Comparison of ENCODE assay signal across 9 mouse cellular contexts in the genomic region with DNA sequence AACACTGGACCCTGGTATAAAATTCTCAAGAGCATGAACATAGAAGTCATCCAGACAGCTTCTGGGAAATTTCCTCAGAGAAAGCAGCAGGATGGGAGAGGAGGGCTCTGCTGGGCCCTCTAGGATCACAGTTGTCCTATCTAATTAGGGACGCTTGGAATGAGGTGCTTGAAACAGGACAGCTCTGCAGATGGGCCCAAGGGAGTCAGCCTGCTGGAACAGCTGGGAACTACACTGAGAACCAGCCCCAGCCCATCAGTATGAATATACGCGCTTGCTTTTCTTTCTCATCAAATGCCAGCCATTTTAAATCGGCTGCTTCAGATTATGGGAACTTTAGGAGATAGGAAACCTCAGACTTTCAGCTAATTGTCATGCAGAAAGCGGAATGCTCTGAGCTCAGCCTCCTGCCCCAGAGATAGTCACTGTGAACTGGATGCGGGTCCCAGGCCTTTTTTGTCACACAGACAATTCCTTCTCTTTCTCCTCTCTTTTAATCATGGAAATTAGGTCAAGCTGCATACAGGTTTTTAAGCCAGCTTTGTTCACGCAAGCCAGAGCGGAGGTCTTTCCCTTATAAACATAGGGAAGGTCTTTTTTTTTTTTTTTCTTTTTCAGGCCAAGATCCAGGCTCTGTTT.
A peak's percentile ranks its signal among the peaks of the same experiment; 100 is the strongest.
DNase-seq lines count a peak whose midpoint lies in the region; ATAC-seq and TF ChIP-seq lines count a peak whose summit lies in the region.
"Had no signal": no experiment of that assay in that cellular context is flagged by ENCODE, and none has a peak within 500 bp of the region (broad histone marks: within the 10 kb centered on the region; RNA-seq: fewer than 3 reads in every experiment).

No protein-coding gene starts in this region.

- no peak overlapping the region for H3K4me2 ChIP-seq in intestine, postnatal 0 days (replicated peaks; ENCODE audit: low read depth)
- no peak overlapping the region for H3K4me2 ChIP-seq in intestine, embryonic 16.5 days (ENCODE audit: low read depth, low read length)
- H3K4me2 ChIP-seq in hindbrain, embryonic 11.5 days (replicated peaks; ENCODE audit: low read depth, low read length) = no peak overlapping the region
- H3K4me2 ChIP-seq in neural tube, embryonic 12.5 days (replicated peaks) = no peak overlapping the region

- TF ChIP-seq CTCF in intestine, postnatal 0 days (IDR thresholded peaks at IDR 0.05; ENCODE audit: low read depth) = 0 out of 2 replicates have a peak, but pooled peaks have one; percentile 20

- H3K9ac ChIP-seq in intestine, postnatal 0 days (ENCODE audit: low read depth, low read length) = no peak overlapping the region
- no peak overlapping the region for H3K9ac ChIP-seq in intestine, embryonic 16.5 days (ENCODE audit: low read depth, low read length)
- H3K9ac ChIP-seq in hindbrain, embryonic 11.5 days (ENCODE audit: low read depth, low read length) = no peak overlapping the region
- H3K9ac ChIP-seq in neural tube, embryonic 12.5 days = no peak overlapping the region

- no peaks in the 10 kb centered on the region for H3K36me3 ChIP-seq in intestine, postnatal 0 days (ENCODE audit: control insufficient read depth, insufficient read depth)
- H3K36me3 ChIP-seq in intestine, embryonic 16.5 days (ENCODE audit: control insufficient read depth, insufficient read depth, low read length) = no peaks in the 10 kb centered on the region
- H3K36me3 ChIP-seq in hindbrain, embryonic 11.5 days (ENCODE audit: control insufficient read depth, insufficient read depth, low read length) = no peaks in the 10 kb centered on the region
- H3K36me3 ChIP-seq in neural tube, embryonic 12.5 days = no peaks in the 10 kb centered on the region

- no peak for ATAC-seq in intestine, postnatal 0 days
- no peak for ATAC-seq in intestine, embryonic 16.5 days
- ATAC-seq in hindbrain, embryonic 11.5 days (ENCODE audit: low FRiP score) = peak; percentile 81
- ATAC-seq in neural tube, embryonic 12.5 days (ENCODE audit: low FRiP score, low read depth) = peak; percentile 85
- no peak for ATAC-seq in monocyte, adult 5-6 weeks (replicated peaks; ENCODE audit: insufficient number of reproducible peaks, low FRiP score, low TSS enrichment, poor library complexity, severe bottlenecking)
- ATAC-seq in cerebellum, adult (ENCODE audit: insufficient number of reproducible peaks, low FRiP score, low TSS enrichment) = no peak

- H3K9me3 ChIP-seq in intestine, postnatal 0 days (ENCODE audit: control insufficient read depth) = no peaks in the 10 kb centered on the region
- no peaks in the 10 kb centered on the region for H3K9me3 ChIP-seq in intestine, embryonic 16.5 days (ENCODE audit: control insufficient read depth, low read length)
- no peaks in the 10 kb centered on the region for H3K9me3 ChIP-seq in hindbrain, embryonic 11.5 days (ENCODE audit: control insufficient read depth, low read length)
- H3K9me3 ChIP-seq in neural tube, embryonic 12.5 days = no peaks in the 10 kb centered on the region

- no peaks in the 10 kb centered on the region for H3K4me1 ChIP-seq in intestine, postnatal 0 days (replicated peaks; ENCODE audit: control insufficient read depth, insufficient read depth, low read length)
- no peaks in the 10 kb centered on the region for H3K4me1 ChIP-seq in intestine, embryonic 16.5 days (ENCODE audit: control insufficient read depth, insufficient read depth, low read length)
- H3K4me1 ChIP-seq in hindbrain, embryonic 11.5 days (replicated peaks; ENCODE audit: control insufficient read depth, insufficient read depth, low read length) = 0 out of 2 replicates have a peak, but pooled peaks cover 5% of the 10 kb centered on the region
- H3K4me1 ChIP-seq in neural tube, embryonic 12.5 days = no peaks in the 10 kb centered on the region

- H3K27ac ChIP-seq in intestine, postnatal 0 days (ENCODE audit: low read depth, low read length) = no peak overlapping the region
- H3K27ac ChIP-seq in intestine, embryonic 16.5 days (ENCODE audit: low read length) = no peak overlapping the region
- H3K27ac ChIP-seq in hindbrain, embryonic 11.5 days (ENCODE audit: low read depth, low read length) = no peak overlapping the region
- no peak overlapping the region for H3K27ac ChIP-seq in neural tube, embryonic 12.5 days

- WGBS in intestine, postnatal 0 days = 70% methylated on average over 8 of the region's 8 CpGs
- 59% methylated on average over 8 of the region's 8 CpGs for whole genome bisulfite sequencing in intestine, embryonic 16.5 days
- 41% methylated on average over 8 of the region's 8 CpGs for WGBS in hindbrain, embryonic 11.5 days
- 46% methylated on average over 8 of the region's 8 CpGs for WGBS in neural tube, embryonic 12.5 days

- no peaks in the 10 kb centered on the region for H3K27me3 ChIP-seq in intestine, postnatal 0 days (replicated peaks; ENCODE audit: control insufficient read depth, insufficient read depth, low read length)
- H3K27me3 ChIP-seq in intestine, embryonic 16.5 days (replicated peaks; ENCODE audit: control insufficient read depth, insufficient read depth, low read length) = no peaks in the 10 kb centered on the region
- no peaks in the 10 kb centered on the region for H3K27me3 ChIP-seq in hindbrain, embryonic 11.5 days (ENCODE audit: control insufficient read depth, insufficient read depth, low read length)
- H3K27me3 ChIP-seq in neural tube, embryonic 12.5 days (replicated peaks) = no peaks in the 10 kb centered on the region

- DNase-seq in embryo, embryonic 10.5 days (ENCODE audit: low spot score) = peak; percentile 32
- DNase-seq in hindbrain, embryonic 11.5 days (ENCODE audit: low spot score) = peak; percentile 58
- no peak for DNase-seq in adrenal gland, adult 2 months
- DNase-seq: kidney, postnatal 10 days had no signal

- H3K4me3 ChIP-seq in intestine, postnatal 0 days (ENCODE audit: low read depth, low read length) = no peak overlapping the region
- no peak overlapping the region for H3K4me3 ChIP-seq in intestine, embryonic 16.5 days (ENCODE audit: low read length)
- no peak overlapping the region for H3K4me3 ChIP-seq in hindbrain, embryonic 11.5 days (ENCODE audit: low read depth, low read length)
- H3K4me3 ChIP-seq in neural tube, embryonic 12.5 days = no peak overlapping the region

Comparison
In these comparisons a context has a peak if more than half of its experiments do, and no peak if none do; other contexts are left out.
1. ATAC-seq: peak in hindbrain, embryonic 11.5 days (single experiment) and neural tube, embryonic 12.5 days (single experiment); none in intestine, postnatal 0 days (single experiment), intestine, embryonic 16.5 days (single experiment), monocyte, adult 5-6 weeks (single experiment) and cerebellum, adult (single experiment).